Mouse (Mus musculus) heart, adult 2 months (tissue): ENCODE data around the gene Pde11a.

Experiments used
- CTCF ChIP-seq: fragments of 200-600 bp; IDR thresholded peaks from 2 replicates; pipeline ENCODE4 v1.8.1; 2022; ENCODE audit warnings: antibody characterized with exemption, mild to moderate bottlenecking, moderate library complexity
- POLR2A ChIP-seq: fragments of 200-500 bp; IDR thresholded peaks from 2 replicates; pipeline ENCODE4 v1.6.1; 2011; ENCODE audit warnings: mild to moderate bottlenecking, low read depth, low read length, control low read depth; ENCODE audit not compliant: insufficient read depth

DNA sequence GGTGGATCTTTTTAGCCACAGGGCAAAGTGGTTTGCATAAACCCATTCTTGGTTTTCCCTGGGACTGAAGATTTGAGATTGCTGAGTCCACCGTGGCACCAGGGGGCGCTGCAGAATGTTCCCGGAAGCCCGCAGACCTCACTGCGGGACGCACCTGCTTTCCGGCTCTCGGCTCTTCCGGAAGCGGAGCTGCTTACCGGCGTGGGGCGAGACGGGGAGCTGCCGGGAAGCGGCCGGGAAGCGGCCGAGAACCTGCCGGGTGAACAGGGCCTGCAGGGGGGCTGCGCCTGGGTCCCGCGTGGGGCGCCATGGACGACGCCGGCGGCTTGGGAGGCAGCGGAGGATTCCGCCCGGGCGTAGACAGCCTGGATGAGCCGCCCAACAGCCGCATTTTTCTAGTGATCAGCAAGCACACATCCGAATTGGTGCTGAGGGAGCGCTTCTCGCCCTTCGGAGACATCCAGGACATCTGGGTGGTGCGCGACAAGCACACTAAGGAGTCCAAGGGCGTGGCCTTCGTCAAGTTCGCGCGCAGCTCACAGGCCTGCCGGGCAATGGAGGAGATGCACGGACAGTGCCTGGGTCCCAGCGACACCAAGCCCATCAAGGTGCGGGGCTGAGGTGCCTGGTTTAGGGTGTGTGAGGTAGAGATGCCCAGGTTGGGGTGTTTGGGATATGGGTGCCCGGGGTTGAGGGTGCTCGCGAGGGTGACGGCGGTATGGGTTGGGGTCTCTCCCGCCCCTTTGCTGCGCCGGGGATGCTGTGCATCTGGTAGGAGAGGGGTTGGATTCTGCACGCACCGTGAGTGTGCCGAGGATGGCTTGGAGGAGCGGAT lies 31.5 kb upstream of the Pde11a start, which contains the start of gene Rbm45:
- no peak; the same call in 1 of the 2 replicates for TF ChIP-seq CTCF
- TF ChIP-seq POLR2A, result 0 out of 2 replicates have a peak, but pooled peaks have one; percentile 31
